Comparison of ENCODE assay signal across 11 mouse cellular contexts in genomic region chr9:120263994-120264393, GRCm38 (mm10). TPM values are rescaled to one million over a fixed set of nuclear protein-coding genes. Genes with fewer than 3 reads are reported as not detected.
DNase-seq lines count a peak whose midpoint lies in the region; ATAC-seq lines count a peak whose summit lies in the region.
"Had no signal": no experiment of that assay in that cellular context is flagged by ENCODE, and none has a peak within 500 bp of the region (broad histone marks: within the 10 kb centered on the region; RNA-seq: fewer than 3 reads in every experiment).

No protein-coding gene starts in this region.

- DNase-seq in layer of hippocampus, adult 11-12 months (ENCODE audit: low spot score), result peak; percentile 38
- no peak for DNase-seq in layer of hippocampus, adult 9-10 months (ENCODE audit: low spot score)
- DNase-seq in frontal cortex, postnatal 14 days (ENCODE audit: low spot score in 2 of 2), result peak; percentile 57 to 58
- peak; percentile 24 for DNase-seq in left cerebral cortex, adult 11 months (ENCODE audit: low spot score)
- DNase-seq in right cerebral cortex, postnatal 25 days, result peak; percentile 36
- no peak for DNase-seq in thymus, postnatal 14 days
- DNase-seq: cerebellum, adult 9-10 months; thymus, adult 18-20 months had no signal

- ATAC-seq in CD4-positive, CD25-positive, alpha-beta regulatory T cell, adult 4 months, result no peak
- ATAC-seq: intestine, postnatal 0 days; Patski had no signal

RNA-seq across cellular contexts. Expression of gene Myrip, which starts 37.3 kb away (rescaled TPM):
- not detected for polyA plus RNA-seq in CD4-positive, CD25-positive, alpha-beta regulatory T cell, adult 4 months (2017; shearing (Covaris generic))

Comparison
In these comparisons a context has a peak if more than half of its experiments do, and no peak if none do; other contexts are left out.
1. DNase-seq: peak in layer of hippocampus, adult 11-12 months (single experiment), frontal cortex, postnatal 14 days (2 of 2), left cerebral cortex, adult 11 months (single experiment) and right cerebral cortex, postnatal 25 days (single experiment); none in layer of hippocampus, adult 9-10 months (single experiment) and thymus, postnatal 14 days (single experiment).